Mouse (Mus musculus) heart, adult 11 months (tissue): ENCODE data around the gene Spta1.
A peak's percentile ranks its signal among the peaks of the same experiment; 100 is the strongest.

Source experiments
- DNase-seq: peaks from one replicate; pipeline ENCODE4 v3.0.0; 2022

Spta1 gene

GRCm38 (mm10) chr1:174172605-174173004 lies at the start of gene Spta1:
Spta1 (plus strand) TSS chr1:174172776.
- peak; percentile 89 for DNase-seq

DNA sequence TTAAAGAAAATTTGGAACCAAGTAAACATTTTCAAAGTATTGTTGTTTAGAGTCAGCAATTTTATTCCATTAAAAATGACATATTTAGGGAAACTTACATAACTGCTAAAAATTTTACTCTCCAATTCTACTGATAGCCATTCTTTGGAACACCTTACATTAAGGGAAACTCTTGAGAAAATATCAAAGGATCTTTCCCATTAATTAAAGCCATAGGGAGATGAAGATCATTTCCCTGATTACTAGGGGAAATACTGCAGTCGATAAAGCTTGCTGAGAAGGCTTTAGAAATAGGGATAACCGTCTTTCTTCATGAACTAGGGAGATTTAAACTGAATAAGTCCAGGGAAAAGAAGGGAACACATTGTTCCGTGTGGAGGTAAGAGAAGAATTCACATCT lies 41.4 kb upstream of the Spta1 start, which contains the start of gene Olfr424:
Olfr424 (plus strand) TSS at position 301 of the 400 bp plus-strand sequence.
- no peak for DNase-seq

DNA sequence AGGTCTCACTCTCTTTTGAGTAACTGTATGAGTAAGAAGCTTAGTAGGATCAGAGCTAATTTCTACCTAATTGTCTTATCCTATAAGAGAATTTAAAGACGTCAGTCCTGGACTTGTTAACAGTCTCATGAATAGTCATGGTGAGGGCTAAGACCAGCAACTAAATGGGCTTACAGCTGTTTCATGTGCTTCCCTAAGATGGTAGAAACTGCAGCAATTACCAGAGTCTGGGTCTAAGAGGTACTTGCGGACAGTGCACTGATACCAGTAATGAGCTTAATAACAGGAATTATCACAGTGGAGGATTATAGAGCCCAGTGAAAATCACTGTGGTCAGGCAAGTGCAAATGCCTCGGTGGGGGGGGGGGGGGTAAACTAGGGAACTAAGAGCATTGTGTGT lies 40.6 kb upstream of the Spta1 start:
- no peak for DNase-seq

DNA sequence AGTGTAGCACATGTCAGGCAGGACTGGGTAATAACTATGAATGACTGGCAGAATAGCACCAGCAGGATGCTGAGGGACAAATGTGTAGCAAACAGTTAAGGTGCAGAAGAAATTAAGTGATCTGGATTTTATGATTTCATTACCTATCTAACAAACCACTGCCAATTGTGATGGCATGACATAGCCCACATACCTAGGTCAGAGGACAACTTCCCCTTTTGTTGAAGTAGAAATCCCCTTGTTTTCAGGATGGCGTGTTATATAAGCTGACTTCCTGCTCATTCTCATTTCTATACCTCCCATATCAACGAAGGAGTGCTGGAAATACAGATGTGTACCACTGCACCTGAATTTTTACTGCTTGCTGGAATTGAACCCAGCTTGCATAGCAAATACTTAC lies 31.2 kb upstream of the Spta1 start:
- no peak for DNase-seq

DNA sequence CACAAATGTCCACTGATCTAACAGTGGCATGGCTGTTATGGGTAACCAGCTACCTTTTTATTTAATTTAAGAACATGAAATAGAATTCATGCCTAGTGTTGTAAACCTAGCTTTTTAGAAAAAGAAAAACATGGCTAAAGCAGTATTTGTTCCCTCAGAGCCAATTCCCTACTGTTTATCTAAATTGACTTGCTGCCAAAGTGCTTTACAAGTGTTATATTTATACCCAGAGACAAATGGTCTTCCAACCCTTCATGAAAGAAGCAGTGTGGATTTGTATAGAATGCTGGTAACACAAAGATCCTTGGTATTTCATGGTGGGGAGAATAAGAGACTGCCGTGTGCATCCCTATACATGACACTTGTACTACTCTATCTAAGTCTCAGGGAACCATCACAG lies 25.9 kb upstream of the Spta1 start:
- DNase-seq, result no peak

DNA sequence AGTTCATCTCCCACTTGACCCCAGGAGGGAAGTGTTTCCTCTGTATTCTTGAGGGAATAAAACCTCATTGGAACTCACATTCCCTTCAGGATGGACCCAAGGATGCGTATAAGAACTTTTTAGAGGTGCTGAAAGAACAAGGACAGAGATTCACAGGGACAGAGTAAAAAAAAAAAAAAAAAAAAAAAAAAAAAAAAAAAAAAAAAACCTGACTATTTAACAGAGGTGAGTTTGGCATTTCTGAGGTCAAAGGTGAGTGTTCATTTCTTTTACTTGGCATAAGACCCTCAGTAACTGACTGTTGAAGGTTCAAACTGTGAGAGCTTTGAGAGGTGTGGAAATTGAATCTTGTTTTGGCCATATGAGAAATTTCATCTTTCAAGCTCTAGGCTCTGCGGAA lies 23.3 kb upstream of the Spta1 start:
- no peak for DNase-seq

DNA sequence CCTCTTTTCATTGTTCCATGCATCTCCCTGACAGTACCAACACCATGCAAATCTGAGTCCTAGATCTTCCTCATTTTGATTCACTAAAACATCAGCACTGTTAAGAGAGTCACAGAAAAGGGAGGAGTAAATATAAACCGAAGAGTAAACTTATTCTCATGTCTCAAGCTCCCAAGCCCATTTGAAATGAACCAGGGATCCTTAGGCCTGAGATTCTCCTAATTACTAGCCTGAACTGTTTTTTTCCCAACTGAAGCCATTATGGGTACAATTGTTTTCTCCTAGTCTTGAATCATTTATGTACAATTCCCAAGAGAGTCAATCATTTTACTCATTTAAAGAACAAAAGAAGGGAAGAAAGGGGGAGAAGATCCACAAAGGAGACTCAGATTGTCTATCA lies 17.2 kb upstream of the Spta1 start, which contains the start of gene Olfr420:
Olfr420 (plus strand) TSS at position 301 of the 400 bp plus-strand sequence.
- DNase-seq, result no peak

GRCm38 (mm10) chr1:174157622-174158021 lies 15.0 kb upstream of the Spta1 start:
- no peak for DNase-seq

GRCm38 (mm10) chr1:174158512-174158911 lies 14.1 kb upstream of the Spta1 start:
- no peak for DNase-seq

DNA sequence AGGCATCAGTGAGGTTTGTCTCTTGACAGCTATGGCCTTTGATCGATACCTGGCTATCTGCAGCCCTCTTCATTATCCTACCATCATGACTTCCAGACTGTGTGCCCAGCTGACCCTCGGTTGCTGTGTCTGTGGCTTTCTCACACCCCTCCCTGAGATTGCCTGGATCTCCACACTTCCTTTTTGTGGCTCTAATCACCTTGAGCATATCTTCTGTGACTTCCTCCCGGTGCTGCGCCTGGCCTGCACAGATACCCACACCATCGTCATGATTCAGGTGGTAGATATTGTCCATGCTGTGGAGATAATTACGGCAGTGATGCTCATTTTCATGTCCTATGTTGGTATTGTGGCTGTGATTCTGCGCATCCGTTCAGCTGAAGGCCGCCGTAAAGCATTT lies 13.5 kb upstream of the Spta1 start:
- DNase-seq, result no peak

GRCm38 (mm10) chr1:174169024-174169423 lies 3.6 kb upstream of the Spta1 start:
- no peak for DNase-seq

DNA sequence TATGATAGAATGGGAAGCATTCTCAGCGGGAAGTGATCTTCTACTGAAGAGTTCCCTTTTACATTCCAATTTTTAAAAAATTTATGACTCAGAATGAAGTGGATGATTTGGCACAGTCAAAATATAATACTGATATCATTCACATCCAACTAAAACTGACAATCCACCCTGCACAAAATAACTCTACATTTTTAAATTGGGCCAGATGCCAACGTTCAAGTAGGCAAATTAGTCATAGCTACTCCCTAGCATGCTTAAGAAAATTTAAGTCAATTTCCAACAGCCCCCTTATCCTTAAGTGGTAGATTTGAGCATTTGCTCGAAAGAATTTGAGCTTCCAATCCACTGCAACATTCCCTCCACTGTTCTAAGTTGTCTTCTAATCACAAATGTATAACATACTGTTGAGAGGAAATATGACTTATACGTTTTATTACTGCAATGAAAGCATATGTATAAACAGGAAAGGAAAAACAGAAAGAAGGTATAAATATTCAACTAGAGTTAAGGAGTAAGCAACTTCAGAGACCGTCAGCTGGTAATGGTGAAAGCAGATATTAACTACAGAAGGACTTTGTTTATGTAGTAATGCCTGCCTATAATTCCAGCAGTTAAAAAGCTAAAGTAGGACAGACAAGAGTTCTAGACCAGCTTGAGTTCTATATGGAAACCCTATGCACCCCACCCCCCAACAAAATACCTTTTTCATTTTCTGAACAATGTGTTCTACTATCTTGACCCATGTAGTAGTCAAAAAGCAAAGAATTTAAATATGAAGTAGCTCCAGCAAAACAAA lies 1.7 kb upstream of the Spta1 start:
- no peak for DNase-seq

GRCm38 (mm10) chr1:174171537-174171936 lies 1.0 kb upstream of the Spta1 start:
- DNase-seq, result peak; percentile 95

GRCm38 (mm10) chr1:174204699-174205098 lies 32.1 kb downstream of the Spta1 start:
- DNase-seq, result no peak

DNA sequence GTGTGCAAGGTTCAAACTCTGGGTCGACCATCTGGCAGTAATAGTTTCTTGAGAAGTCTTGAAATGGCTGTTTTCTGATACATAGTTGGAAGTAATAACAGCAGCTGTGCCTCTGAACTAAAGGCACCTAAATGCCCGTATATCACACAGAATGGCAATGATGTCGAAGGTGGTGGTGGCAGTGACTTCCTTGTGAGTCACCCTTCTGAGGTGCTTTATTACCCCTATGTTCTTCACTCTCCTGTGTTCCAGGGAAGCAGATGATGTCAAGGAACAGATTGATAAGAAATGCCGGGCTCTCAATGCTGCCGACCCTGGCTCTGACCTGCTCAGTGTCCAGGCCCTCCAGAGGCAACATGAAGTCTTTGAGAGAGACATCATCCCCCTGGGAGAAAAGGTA lies 39.7 kb downstream of the Spta1 start:
- DNase-seq, result peak; percentile 33

DNA sequence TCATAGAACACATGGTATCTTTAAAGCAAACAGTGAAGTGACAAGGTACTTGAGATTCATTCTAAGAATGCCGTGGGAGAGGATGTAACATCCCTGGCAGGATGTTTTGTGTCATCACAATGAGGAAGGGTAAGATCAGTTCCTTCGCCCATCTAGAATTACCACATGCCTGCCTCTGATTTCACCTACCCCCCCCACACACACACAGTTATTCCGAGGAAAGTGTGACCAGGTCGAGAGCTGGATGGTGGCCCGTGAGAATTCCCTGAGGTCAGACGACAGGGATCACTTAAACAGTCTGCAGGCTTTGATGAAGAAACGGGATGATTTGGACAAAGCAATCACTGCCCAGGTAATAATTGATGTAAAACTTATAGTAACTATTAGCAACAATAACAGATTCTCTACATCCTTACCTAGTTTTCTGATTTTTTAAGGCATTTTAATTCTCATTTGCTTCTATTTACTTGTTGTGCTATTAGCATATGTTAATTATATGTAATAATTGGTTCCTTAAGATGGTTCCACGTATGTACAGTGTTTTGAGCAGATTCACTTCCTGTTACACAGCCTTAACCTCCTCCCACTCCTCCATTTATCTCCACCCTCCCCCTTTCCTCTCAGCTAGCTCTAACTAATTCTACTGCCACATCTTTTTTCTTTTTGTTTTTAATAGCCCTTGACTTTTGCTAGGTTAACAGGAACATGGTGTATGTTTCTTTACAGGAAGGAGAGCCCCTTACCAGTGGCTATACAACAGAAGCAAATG lies 42.9 kb downstream of the Spta1 start:
- DNase-seq, result peak; percentile 61

GRCm38 (mm10) chr1:174216528-174217204 lies 44.1 kb downstream of the Spta1 start:
- DNase-seq, result no peak

DNA sequence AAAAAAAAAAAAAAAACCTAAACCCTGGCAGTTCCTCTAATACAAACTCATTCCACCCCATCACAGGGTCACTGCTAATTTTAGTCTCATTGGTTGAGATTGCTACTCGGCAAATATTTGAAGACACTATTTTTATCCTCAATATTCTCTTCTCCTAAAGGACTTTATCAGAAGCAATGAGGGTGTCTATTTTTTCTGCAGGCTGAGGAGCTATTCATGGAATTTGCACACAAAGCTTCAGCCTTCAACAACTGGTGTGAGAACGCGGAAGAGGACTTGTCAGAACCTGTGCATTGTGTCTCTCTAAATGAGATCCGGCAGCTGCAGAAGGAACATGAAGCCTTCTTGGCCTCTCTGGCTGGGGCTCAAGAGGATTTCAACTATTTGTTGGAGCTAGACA lies 67.3 kb downstream of the Spta1 start:
- peak; percentile 88 for DNase-seq

- DNase-seq, result no peak
Observed at GRCm38 (mm10) chr1:174244621-174245020, 72.0 kb downstream of the Spta1 start.

GRCm38 (mm10) chr1:174246080-174246479 lies 73.5 kb downstream of the Spta1 start:
- DNase-seq, result no peak

DNA sequence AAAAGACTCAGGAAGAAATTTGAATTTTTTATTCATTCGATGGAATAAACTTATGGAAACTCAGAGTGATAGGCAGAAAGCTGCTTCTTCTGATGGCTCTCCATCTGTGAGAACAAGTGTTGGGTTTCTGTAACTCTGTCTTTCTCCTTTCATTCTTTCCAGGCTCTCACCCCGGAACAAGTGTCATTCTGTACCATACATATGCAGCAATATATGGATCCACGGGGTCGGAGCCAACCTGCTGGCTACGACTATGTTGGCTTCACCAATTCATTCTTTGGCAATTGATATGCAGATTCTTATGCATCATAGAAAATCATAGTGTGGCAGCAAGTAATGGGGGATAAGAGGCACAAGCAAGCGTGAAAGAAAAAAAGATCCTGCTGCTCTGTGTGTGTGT lies 74.6 kb downstream of the Spta1 start:
- DNase-seq, result peak; percentile 22

DNA sequence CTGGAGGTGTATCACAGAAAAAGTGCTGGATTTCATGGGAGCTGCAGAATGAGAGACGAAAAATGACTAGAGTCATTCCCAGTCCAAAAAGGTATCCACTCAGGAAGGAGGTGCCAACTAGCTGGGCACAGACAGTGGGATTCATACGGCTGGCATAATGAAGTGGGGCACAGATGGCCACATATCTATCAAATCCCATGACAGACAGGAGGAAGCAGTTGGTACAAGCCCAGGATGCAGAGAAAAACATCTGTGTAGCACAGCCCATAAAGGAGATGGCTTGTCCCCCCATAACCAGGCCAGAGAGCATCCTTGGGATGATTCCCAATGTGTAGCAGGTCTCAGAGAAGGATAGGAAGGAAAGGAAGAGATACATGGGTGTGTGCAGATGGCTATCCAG lies 77.8 kb downstream of the Spta1 start:
- DNase-seq, result peak; percentile 65

GRCm38 (mm10) chr1:174251961-174252360 lies 79.4 kb downstream of the Spta1 start, which contains the start of gene Olfr419:
Olfr419 (minus strand) TSS chr1:174252061.
- DNase-seq, result no peak
